Mouse (Mus musculus) stomach, embryonic 14.5 days (tissue): ENCODE measurements around the gene Dlgap3. TPM values are rescaled to one million over a fixed set of nuclear protein-coding genes. Genes with fewer than 3 reads are reported as not detected.

Experiments used
- ATAC-seq: fragments of 200-750 bp; cut with Nextera tagmentation; 2 replicates; pipeline ENCODE4 v1.8.0; 2017; ENCODE audit warnings: low read depth, moderate TSS enrichment; ENCODE audit not compliant: insufficient number of reproducible peaks, insufficient read depth, low FRiP score
- H3K27ac ChIP-seq: fragments of 300-500 bp; sonication (generic); 2 replicates; pipeline ENCODE4 v1.5.1; 2014; ENCODE audit warnings: mild to moderate bottlenecking, low read length, moderate library complexity, mixed read lengths
- H3K27me3 ChIP-seq: fragments of 300-500 bp; sonication (generic); 2 replicates; pipeline ENCODE4 v1.6.1; 2014; ENCODE audit warnings: low read length, control low read depth, mixed read lengths; ENCODE audit not compliant: control insufficient read depth, insufficient read depth
- H3K36me3 ChIP-seq: fragments of 300-500 bp; sonication (generic); 2 replicates; pipeline ENCODE4 v1.6.1; 2014; ENCODE audit warnings: mild to moderate bottlenecking, control low read depth, low read length, moderate library complexity, mixed read lengths; ENCODE audit not compliant: control insufficient read depth, insufficient read depth
- H3K4me1 ChIP-seq: fragments of 300-500 bp; sonication (generic); 2 replicates; pipeline ENCODE4 v1.6.1; 2014; ENCODE audit warnings: low read length, control low read depth, mixed read lengths; ENCODE audit not compliant: control insufficient read depth, insufficient read depth
- H3K4me2 ChIP-seq: fragments of 300-500 bp; sonication (generic); replicated peaks from 2 replicates; pipeline ENCODE4 v1.6.1; 2014; ENCODE audit warnings: low read depth, low read length, control low read depth
- H3K4me3 ChIP-seq: fragments of 300-500 bp; sonication (generic); 2 replicates; pipeline ENCODE4 v1.5.1; 2014; ENCODE audit warnings: low read depth, low read length, control low read depth
- H3K9ac ChIP-seq: fragments of 300-500 bp; sonication (generic); replicated peaks from 2 replicates; pipeline ENCODE4 v1.6.1; 2014; ENCODE audit warnings: low read depth, mild to moderate bottlenecking, control low read depth, low read length, moderate library complexity, mixed read lengths
- H3K9me3 ChIP-seq: fragments of 300-500 bp; sonication (generic); 2 replicates; pipeline ENCODE4 v1.6.1; 2016; ENCODE audit warnings: low read depth, low read length, control low read depth; ENCODE audit not compliant: control insufficient read depth
- whole genome bisulfite sequencing: fragments of 180-500 bp; shearing (Covaris S2); extraction: QIAGEN DNeasy Blood & Tissue Kit; methylation state at CpG from one replicate; pipeline ENCODE4 v1.1.7; 2014; 5-methylcytosine and 5-hydroxymethylcytosine counted together
- polyA plus RNA-seq: library from polyadenylated mRNA; unstranded; fragments of >200 nt; fragmentation: Nextera tagmentation; extraction: Ambion mirVana; gene quantifications from 2 replicates; pipeline ENCODE4 v1.2.1, GENCODE M21; 2014

The Dlgap3 gene
- polyA plus RNA-seq, 1 experiment from 2014 or later = 1.5 TPM

DNA sequence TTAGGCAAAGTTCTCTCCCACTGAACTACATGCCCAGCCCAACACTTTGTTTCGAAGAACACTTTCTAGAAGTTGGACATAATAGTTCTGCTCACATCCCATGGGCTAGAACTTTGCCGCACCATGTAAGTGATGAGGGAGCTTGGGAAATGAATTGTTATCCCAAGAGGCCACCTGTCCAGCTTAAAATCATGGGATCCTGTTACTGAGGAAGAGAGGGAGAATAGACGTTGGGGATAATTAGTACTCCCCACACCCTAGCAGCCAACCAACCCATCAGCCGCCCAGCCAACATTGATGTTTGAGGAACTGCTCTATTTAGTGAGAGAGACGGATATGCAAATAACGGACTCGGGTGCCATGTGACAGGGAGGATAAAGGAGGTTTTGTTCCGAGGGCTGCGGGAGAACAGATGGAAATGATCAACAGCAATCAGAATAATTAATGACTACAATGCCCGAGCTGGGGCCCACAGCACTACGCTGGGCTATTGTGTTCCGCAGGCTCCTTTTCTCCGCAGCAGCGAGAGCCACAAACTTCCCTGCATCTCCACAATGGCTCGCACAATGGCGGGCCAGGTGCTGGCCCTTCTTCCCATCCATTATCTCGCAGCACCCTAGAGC is 58.2 kb downstream of the Dlgap3 start:
- 0 out of 2 replicates have a peak, but pooled peaks cover 15% of the 10 kb centered on the region for H3K27me3 ChIP-seq
- no peak overlapping the region for H3K9ac ChIP-seq
- H3K9me3 ChIP-seq = no peaks in the 10 kb centered on the region
- WGBS = 20% methylated on average over 17 of the region's 17 CpGs
- H3K36me3 ChIP-seq = no peaks in the 10 kb centered on the region
- H3K4me1 ChIP-seq = no peaks in the 10 kb centered on the region
- ATAC-seq = no peak
- no peak overlapping the region for H3K4me2 ChIP-seq
- no peak overlapping the region for H3K27ac ChIP-seq
- no peak overlapping the region for H3K4me3 ChIP-seq

DNA sequence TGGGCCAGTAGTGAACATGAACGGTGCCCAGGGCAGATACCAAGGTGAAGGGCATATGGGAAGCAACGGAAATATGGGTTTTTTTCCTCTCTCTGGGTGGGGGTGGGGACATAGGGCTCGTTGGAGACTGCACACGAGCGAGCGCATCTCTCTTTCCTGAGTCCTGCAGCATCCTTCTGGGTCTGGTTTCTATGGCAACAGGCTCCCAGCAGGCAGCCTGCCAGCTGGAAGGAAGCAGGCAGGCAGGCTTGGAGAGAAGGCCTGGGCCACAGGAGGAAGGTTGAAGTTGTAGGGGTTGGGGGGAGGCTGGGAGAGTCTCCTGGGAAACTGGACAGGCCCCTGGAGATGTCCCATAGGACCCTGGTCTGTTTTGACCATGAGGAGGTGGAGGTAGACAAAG is 63.0 kb downstream of the Dlgap3 start:
- Histone ChIP-seq H3K36me3 (no peaks in the 10 kb centered on the region), H3K4me1 (peaks cover 6% of the 10 kb centered on the region; the same call in 1 of the 2 replicates), H3K27me3 (0 out of 2 replicates have a peak, but pooled peaks cover 7% of the 10 kb centered on the region), H3K9me3 (no peaks in the 10 kb centered on the region), H3K4me2 (no peak overlapping the region), H3K9ac (no peak overlapping the region), H3K4me3 (no peak overlapping the region), H3K27ac (no peak overlapping the region)
- no peak for ATAC-seq
- WGBS = 38% methylated on average over 6 of the region's 6 CpGs

DNA sequence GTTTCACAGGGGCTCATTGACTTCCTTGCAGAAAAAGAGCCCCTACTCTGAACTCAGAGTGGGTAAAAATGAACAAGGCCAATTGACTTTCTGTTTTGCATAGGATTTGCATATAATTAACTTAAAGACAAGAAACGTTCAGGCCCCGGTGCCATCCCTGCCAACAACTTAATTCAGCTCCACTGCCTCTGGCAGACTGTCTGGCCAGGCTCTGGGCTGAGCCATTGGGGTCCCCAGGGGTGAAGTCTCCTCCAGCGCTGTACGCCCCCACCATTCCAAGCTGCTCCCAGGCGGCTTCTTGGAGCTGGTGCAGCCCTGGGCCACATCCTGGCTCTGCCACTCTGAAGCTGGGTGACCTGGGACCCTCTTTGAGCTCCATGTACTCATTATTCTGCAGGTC is 63.5 kb downstream of the Dlgap3 start:
- Histone ChIP-seq H3K4me1 (peaks cover 6% of the 10 kb centered on the region; the same call in 1 of the 2 replicates), H3K9ac (no peak overlapping the region), H3K4me3 (no peak overlapping the region), H3K9me3 (no peaks in the 10 kb centered on the region), H3K4me2 (no peak overlapping the region), H3K27me3 (0 out of 2 replicates have a peak, but pooled peaks cover 4% of the 10 kb centered on the region), H3K36me3 (no peaks in the 10 kb centered on the region), H3K27ac (no peak overlapping the region)
- no peak for ATAC-seq
- 72% methylated on average over 5 of the region's 5 CpGs for WGBS

GRCm38 (mm10) chr4:127233416-127234125 is 64.6 kb downstream of the Dlgap3 start:
- Histone ChIP-seq H3K9me3 (no peaks in the 10 kb centered on the region), H3K4me2 (no peak overlapping the region), H3K36me3 (no peaks in the 10 kb centered on the region), H3K4me1 (peaks cover 6% of the 10 kb centered on the region; the same call in 1 of the 2 replicates), H3K27ac (no peak overlapping the region), H3K27me3 (0 out of 2 replicates have a peak, but pooled peaks cover 4% of the 10 kb centered on the region), H3K4me3 (no peak overlapping the region), H3K9ac (no peak overlapping the region)
- 84% methylated on average over 40 of the region's 40 CpGs for WGBS
- no peak for ATAC-seq

DNA sequence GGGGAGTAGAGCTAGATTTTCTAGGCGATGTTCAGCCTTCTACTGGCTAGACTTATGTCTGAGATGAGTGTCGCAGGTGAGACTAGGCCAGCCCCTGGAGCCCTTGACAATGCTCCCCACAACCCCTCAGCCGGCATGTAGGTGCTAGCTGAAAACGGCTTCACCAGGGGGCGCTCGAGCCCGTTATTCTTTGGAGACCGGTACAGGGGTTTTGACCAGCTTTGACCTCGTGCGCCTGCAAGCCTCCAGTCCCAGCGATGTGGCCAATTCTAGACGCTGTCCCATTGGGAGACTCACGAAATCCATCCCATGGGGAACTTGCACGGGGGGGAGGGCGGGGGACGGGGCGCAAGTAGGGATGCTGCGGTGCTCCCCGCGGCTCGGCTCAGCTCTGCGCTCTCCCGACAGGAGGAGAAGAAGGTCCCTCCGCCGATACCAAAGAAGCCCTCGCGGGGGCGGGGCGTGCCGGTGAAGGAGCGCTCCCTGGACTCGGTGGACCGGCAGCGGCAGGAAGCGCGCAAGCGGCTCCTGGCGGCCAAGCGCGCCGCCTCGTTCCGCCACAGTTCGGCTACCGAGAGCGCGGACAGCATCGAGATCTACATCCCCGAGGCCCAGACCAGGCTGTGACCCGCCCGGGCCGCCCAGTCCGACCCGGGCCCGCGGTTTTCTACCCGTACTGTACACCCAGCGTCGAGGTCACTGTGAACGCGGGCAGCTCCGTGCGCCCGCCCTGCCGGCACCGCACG is 66.9 kb downstream of the Dlgap3 start:
- Histone ChIP-seq H3K4me3 (peak overlapping the region; percentile 52), H3K27ac (no peak overlapping the region), H3K9ac (peak overlapping the region; percentile 36; the same call in 1 of the 2 replicates), H3K27me3 (0 out of 2 replicates have a peak, but pooled peaks cover 4% of the 10 kb centered on the region), H3K36me3 (no peaks in the 10 kb centered on the region), H3K4me1 (peaks cover 6% of the 10 kb centered on the region; the same call in 1 of the 2 replicates), H3K9me3 (no peaks in the 10 kb centered on the region), H3K4me2 (peak overlapping the region; percentile 99)
- peak; percentile 76; the same call in 1 of the 2 replicates for ATAC-seq
- WGBS = under 1% methylated on average over 53 of the region's 67 CpGs

GRCm38 (mm10) chr4:127236631-127237030 is 67.6 kb downstream of the Dlgap3 start:
- 2% methylated on average over 14 of the region's 14 CpGs for WGBS
- Histone ChIP-seq H3K4me2 (peak overlapping the region; percentile 99), H3K9me3 (no peaks in the 10 kb centered on the region), H3K36me3 (no peaks in the 10 kb centered on the region), H3K27me3 (0 out of 2 replicates have a peak, but pooled peaks cover 4% of the 10 kb centered on the region), H3K4me1 (peaks cover 6% of the 10 kb centered on the region; the same call in 1 of the 2 replicates), H3K9ac (peak overlapping the region; percentile 36; the same call in 1 of the 2 replicates), H3K4me3 (peak overlapping the region; percentile 52), H3K27ac (no peak overlapping the region)
- no peak for ATAC-seq

DNA sequence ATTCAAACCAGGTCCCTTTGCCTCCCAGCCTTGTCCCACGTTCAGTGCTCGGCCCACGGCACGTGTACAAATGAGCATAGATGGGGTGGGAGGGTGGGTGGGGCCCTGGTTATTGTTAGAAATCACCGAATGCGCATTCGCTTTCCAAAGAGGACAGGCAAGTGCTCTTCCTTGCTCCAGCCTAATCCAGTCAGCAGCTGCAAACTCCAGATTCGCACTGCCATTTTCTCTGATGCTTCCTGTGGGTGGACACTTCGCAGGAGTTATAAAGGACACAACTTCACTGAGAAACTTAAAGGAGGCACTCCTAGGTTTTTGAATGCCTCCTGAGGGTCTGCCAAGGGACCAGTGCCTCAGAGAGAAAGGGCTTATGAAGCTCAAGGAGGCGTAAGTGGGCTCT is 68.3 kb downstream of the Dlgap3 start:
- WGBS = 56% methylated on average over 10 of the region's 10 CpGs
- H3K27ac ChIP-seq = no peak overlapping the region
- H3K9ac ChIP-seq = no peak overlapping the region
- no peaks in the 10 kb centered on the region for H3K9me3 ChIP-seq
- no peak overlapping the region for H3K4me2 ChIP-seq
- H3K36me3 ChIP-seq = no peaks in the 10 kb centered on the region
- ATAC-seq = no peak
- 0 out of 2 replicates have a peak, but pooled peaks cover 4% of the 10 kb centered on the region for H3K27me3 ChIP-seq
- H3K4me3 ChIP-seq = no peak overlapping the region
- H3K4me1 ChIP-seq = peaks cover 6% of the 10 kb centered on the region; the same call in 1 of the 2 replicates

DNA sequence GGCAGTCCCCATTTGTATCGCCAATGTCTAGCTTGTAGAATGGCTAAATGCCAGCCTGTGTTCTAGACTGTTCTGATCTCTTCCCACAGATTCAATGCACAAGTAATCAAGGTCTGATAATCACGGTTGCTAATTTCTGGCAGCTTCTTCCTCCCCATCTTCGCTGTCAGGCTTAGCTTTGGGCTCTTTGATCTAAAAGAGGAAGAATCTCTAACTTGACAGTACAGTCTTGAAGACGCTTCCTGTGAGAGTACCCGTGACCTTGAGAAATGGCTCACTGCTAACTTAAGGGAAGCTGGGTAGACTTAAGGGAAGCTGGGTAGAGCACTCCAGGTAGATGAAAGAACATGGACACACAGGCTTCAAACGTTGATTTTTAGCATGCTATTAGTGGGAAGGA is 73.7 kb downstream of the Dlgap3 start:
- Histone ChIP-seq H3K36me3 (no peaks in the 10 kb centered on the region; the same call in 1 of the 2 replicates), H3K4me1 (peaks cover 6% of the 10 kb centered on the region; the same call in 1 of the 2 replicates), H3K9ac (no peak overlapping the region), H3K9me3 (no peaks in the 10 kb centered on the region), H3K27me3 (no peaks in the 10 kb centered on the region), H3K27ac (no peak overlapping the region), H3K4me2 (no peak overlapping the region), H3K4me3 (no peak overlapping the region)
- no peak for ATAC-seq
- WGBS = 63% methylated on average over 6 of the region's 6 CpGs
